Mouse (Mus musculus): ENCODE measurements at regions not wholly inside any gene's neighbourhood (a gene's known extent, or its start where the extent isn't known, plus 50 kb on each side); places are given as distances from the start of the nearest gene placed in this dataset.

DNA sequence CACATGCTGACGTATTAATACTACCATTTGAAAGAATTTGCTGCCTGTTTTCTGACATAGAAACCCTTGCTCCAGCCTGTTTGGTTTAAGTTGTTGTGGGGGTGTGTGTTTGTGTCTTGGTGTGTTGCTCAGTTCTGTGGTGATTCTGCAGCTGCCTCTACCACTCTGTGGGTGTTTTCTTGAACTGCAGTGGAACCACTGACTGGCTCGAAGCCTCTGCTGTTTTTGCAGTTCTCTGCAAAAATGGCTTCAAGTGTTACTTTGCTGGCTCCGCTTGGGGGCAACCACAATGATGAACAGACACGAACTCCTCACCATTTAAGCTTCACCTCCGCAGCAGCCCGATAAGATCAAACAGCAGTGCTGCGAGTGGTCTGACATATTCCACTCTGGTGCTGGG is 274.6 kb downstream of the Ets1 start:
- no peak for DNase-seq

DNA sequence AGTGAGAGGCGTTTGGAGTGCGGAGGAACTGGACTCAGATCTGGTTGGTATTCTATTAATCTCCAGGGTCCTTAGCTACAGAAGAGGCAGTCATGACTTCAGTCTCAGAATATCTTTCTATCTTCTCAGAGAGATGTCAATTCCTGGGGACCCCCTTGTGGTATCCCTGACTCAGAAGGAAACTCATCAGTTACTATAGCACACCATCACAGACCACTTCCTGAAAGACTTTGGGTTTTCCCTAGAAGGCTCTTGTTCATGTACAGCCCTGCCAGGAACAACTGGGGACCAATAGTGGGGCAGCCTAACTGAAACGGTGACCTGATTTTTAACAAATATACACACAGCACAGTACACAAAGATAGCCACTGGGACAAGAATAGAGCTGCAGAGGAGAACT is 279.6 kb downstream of the Ets1 start:
- DNase-seq, result no peak

DNA sequence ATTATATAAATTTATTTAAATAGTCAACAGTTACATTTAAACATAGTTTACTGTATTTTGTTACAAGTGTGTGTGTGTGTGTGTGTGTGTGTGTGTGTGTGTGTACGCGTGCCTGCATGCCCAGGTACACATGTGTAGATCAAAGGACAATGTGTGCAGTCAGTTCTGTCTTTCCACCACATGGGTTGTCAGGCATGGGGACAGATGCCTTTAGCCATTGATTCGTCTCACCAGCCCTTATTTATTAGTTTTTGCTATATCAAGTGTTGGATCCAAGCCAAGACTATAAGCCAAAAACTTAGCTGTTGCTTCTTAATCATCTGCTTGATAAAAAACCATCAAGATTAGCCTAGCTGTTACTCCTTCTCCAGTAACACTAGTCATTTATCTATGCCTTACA is 280.7 kb downstream of the Ets1 start:
- DNase-seq, result no peak

DNA sequence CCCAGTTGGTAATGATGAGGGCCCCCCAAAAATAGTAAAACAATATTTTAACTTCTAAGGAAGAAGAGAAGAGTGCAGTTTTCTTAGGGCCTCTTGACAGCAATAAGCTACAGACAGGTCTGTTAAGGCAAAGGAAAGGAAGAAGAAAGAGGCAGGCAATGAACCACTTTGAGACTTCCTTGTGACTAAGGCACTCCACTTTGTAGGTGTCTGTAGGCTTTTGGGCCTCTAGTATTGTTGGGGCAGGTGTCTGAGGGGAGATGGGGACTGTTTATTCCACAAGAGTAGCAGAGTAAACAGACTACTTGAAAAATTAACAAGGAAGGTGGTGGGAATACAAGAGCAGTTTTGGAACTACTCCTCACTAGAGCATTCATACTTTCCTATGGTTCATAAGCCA is 287.9 kb downstream of the Ets1 start:
- DNase-seq, result no peak

DNA sequence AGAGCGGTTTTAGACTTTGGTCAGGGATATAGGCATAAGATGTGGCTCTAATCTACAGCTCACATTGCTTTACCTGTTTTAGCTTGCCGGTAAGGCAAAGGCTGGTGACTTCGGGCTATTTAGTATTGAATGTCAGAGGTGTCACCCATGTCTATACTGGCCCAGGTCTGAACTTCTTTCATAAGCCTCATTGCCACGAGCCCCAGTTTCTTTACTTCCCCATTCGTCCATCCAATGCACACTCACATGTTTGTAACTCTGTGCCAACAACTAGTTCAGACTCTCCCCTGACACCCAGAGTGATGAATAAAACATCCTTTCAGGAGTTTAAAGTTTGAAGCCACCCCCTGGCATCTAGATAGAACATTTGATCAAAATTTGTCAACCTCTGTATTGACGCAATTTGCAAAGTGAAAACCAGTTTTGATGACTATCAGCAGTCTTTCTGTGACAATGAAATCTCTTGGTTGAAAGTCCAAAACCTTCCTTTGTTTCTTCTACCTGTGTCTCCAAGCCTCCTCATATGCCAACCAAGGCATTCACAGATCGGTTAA is 288.4 kb downstream of the Ets1 start:
- no peak for DNase-seq

DNA sequence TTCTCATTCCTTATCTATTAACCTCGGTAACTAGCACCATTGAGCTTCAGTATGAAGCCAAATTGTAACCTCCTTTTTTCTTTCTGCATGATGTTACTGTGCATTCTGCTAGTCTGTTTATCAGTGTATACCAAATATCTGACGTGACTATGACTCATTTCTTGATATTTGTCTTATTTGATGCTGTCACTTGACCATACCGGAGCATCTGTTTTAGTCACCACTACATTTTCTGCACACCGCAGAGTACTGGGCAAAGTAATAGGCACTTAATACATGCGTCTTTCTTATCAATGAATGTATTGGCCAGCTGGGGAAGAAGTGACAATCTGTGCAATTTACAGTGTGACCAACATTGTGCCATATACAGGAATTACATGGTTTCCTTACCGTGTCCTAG is 289.0 kb downstream of the Ets1 start:
- DNase-seq, result no peak

DNA sequence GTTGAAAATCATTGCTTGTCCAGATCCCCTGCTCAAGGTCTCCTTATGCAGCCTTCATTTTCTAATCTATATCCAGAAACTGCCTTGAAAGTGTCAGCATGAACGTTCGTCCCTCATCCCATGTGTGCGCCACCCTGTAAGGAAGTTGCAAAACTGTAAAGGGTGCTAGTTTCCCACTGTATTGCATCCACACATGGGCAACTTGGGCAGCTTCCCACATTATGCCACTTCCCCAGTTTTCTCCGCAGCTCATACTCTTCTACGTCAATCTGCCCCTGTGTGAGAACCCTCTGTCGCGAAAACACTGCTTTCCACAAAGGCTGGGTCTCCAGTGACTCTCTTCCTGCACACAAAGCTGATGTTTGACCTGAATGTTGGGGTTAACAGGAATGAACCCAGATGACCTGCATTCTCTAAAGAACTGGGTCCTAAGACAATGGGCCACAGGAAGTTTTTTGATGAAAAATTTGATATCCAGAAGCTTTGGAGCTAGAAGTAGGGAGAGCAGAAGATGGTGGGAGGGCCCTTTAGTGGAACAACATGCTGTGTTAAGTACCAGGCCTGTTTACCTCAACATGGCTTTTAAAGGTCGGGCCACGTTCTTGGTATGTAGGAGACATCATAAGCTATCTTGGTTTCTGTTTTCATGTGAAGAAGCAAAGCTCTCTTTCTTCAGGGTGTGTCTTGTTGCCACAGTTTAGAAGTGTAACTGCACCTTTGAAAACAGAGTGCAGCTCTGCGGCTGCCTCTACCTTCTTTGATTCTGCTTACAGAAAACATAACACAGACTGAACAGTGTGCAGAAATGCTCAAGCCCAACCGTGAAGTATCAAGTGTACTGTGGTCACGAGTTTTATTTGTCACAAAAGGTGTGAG is 289.9 kb downstream of the Ets1 start:
- no peak for DNase-seq

DNA sequence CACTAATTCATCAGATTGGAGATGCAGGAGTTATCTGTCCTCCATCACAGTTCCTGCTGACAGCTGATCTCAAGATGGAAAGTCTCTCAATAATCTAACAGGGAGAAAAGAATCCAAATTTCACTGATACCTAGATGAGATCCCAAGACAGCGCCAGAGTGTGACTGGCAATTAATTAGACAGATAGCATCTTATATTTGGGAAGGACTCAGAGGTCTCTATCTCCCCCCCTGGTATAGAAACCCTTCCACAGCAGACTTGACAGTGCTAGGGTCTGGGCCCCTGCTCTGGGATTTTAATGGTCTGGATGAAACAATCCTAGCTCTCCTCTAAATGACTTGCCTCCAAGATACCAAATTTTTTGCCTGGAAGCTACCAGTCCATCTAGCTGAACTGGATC is 291.6 kb downstream of the Ets1 start:
- DNase-seq, result no peak

DNA sequence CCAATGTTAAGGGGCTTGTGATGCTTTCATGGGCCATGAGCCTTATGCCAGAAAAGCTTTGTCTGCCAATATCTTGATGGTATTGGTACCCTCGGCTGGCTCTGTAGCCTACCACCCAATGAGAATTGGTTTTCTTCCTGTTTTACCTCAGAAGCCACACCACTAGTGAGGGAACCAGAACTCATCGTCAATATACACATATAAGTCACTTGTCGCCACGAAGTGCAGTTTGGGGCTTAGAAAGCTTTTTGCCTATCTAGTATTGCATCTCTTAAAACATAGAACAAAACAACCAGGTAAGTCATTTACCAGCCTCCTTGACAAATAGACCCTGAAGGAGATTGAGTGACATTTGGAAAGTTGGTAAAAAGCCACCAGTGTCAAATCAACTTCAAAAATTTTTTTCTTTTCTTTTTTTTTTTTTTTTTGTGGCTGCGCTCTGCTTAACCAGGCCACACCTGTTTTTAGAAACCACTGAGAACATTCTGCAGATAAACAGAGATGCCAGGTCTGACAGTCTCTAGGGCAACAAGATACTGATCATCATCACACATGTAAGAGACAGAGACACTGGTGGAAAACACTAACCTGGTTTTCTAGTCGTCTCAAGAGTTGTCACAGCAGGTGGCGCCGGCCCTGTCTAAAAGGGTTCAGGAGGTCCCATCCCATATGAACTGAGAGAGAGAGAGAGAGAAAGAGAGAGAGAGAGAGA is 292.4 kb downstream of the Ets1 start:
- no peak for DNase-seq

DNA sequence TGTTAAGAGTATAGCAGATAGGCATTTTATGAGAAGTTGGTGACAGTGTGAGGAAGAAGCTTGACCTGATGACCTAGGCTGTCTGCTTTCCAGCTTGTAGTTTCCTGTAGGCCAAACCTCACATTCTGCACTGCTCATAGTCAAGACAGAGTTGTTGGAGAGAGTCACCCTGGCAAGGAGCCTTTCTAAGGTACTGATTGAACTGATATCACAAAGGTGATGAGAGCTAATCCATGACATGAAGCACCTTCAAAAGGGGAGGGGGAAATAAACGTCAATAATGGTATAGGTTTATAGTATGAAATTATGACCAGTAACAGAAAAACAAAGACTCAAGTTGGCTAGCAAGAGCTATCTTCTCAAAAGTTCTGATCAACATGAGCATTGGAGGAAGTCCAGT is 293.3 kb downstream of the Ets1 start:
- DNase-seq, result no peak

DNA sequence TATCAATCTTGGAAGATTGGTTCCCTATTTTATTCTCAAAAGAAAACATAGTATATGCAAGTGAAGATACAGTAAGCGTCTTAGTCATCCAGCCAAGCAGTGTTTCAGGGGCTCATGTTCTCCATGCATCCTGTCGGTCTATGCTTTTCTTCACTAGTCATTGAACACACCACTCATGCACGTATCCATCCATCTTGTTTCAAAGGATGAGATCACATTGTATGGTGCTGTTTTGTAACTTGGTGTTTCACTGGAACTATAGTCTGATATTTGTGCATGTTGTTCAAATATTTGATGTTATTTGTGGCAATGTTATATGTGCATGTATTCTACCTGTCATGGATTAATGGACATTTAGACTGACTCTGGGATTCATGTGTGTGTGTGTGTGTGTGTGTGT is 293.8 kb downstream of the Ets1 start:
- no peak for DNase-seq

DNA sequence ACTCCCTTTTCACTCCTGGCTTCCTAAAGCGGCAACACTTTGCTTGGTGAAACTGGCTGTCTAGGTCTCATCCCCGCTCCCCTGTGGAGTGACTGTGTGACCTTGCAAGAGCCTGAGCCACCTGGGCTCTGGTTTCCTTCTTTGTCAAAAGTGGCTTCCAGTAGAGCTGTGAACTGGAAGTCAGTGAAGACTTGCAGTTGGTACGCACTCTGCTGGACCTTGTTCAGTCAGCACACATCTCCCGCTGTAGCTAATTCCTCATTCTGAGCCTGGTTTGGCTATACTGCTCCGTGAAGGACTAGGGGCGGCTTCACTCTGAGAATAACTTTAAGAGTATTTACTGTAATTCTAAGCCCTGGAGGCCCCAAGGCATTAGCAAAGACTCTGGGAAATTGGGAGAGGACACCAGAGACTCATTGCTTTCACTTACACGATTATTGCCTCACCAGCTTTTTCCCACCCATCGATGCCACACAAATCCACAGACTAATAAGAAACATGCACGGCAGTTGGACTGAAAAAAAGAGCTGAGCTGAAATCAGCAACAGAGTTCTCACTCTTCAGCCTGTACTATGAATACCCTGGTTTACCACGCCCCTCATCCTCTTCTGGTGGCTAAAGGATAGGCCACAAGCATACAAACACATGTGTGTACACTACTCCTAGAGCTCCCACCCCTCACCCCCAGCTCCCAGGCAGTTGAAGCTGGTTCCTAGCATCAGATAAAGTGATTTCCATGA is 295.4 kb downstream of the Ets1 start:
- peak; percentile 22 for DNase-seq

DNA sequence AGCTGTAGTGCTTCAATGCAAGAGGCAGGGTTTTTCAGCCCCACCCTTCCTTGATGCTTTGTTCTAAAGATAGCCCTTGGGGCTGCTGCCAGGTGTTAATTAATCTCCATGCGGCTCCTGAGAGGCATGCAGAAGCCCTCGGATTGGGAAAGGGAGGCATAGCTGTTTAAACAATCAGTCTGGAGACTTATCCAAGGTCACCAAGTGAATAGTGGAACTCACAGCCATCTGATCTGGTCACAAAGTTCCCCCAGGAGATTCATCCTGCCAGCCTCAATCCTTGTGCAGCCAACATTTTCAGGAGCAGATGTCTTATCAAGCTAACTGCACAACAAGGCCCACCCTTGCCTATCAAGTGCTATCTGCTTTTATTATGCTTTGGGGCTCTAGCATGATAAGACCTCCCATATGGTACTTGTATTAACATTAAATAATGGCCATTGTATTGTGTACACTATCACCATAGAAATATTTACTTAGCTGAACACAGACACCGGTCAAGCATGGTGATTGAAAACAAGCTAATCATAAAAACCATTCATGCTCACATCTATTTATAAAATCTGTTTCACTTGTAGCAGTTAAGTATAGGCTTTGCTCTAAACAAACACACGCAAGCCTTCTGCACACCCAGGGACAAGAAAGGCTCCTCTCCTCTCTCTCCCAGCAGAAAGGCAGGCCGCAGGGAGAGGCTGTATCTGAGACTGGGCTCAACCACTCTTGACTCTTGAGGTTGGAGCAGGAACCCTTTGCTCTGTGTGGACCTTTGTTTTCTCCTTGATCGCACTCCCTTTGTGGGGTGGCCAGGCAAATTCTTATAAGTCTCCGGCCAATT is 297.4 kb downstream of the Ets1 start:
- DNase-seq, result no peak

DNA sequence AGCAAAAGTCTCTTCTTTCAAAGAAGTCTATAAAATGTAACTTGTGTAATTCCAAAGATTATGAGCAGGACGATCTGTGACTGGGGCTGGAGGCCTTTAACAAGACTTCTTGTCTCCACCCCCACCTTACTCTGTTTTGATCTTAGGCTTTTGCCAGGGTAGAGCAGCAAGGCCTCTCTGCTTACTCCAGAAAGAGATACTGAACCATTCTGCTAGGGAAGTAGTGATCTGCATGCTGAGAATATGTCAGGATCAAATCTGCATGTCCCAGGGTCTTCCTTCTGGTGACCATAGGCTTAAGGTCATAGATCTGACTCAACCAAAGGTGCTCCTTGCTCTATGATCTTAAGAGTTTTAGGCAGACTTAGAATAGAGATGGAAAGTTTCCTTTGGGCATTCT is 298.4 kb downstream of the Ets1 start:
- no peak for DNase-seq

DNA sequence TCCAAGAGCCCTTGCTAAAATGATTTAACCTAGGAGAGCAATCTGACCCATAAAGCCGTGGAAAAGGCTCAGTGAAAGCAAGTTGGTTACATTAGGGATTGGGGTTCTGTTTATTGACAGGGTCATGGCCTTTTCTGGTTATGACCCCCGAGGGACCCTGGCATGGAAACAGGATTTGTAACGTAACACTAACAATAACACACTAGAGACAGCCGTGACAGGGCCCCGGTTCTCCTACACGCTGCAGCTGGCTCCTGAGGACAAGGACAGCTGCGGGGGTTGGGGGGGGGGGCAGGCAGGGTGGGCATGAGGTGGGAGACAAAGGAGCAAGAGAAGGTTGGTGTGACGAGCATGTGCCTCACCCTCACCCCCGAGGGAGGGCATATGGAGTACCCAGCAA is 300.4 kb downstream of the Ets1 start:
- peak; percentile 63 for DNase-seq

DNA sequence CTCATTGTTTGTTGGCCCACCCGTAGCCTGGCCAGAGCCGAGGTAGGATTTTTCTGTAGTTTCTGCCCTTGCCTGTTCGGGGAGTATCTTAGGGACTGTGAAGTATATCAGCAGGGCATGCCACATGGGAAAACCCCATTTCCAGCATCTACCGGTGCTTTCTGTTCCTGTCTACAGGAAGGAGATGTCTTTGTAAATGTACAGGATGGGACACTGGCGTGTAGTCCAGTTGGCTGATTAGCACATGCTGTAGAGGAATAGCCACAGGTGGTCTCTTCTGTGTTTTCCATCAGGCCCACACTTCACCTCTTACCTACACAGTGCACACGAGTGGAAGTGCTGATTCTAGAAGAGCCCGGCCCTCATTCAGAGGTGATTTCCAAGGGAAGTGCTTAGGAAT is 301.4 kb downstream of the Ets1 start:
- DNase-seq, result no peak

DNA sequence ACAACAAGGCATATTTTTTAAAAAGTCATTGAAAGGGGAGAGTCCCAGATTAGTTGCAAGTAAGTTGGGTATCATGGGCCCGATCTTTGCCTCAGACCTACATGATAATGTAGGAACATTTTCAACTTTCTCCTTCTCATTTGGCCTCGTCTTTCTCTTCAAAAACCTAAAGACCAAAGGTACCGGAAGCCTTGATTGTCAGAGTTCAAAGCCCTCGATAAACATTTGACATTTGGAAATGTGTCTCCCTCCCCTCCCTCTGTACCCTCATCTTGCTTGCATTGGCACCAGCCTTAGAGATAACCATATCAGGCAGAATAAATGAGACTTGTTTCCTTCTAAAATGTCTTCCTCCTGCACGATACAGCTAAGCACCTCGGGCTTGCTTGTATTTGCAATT is 302.8 kb downstream of the Ets1 start:
- DNase-seq, result no peak

DNA sequence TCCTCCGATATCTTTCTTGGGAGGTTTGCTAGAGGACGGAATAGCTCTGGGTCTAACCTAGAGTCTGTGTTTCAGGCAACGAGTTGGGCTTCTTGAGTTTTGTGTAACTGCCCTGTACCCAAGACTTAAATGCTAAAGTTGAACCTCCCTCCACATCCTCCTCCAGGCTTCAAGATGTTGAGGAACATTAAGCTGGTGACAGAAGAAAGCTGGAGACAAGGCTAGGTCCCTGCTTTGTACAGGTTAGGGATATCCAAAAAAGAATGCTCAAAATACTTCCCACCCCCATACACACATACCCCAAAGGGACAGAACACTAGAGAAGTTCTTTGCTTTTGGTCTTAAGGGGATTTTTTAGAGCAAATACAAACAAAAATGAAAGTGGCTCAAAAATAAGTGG is 303.6 kb downstream of the Ets1 start:
- no peak for DNase-seq

DNA sequence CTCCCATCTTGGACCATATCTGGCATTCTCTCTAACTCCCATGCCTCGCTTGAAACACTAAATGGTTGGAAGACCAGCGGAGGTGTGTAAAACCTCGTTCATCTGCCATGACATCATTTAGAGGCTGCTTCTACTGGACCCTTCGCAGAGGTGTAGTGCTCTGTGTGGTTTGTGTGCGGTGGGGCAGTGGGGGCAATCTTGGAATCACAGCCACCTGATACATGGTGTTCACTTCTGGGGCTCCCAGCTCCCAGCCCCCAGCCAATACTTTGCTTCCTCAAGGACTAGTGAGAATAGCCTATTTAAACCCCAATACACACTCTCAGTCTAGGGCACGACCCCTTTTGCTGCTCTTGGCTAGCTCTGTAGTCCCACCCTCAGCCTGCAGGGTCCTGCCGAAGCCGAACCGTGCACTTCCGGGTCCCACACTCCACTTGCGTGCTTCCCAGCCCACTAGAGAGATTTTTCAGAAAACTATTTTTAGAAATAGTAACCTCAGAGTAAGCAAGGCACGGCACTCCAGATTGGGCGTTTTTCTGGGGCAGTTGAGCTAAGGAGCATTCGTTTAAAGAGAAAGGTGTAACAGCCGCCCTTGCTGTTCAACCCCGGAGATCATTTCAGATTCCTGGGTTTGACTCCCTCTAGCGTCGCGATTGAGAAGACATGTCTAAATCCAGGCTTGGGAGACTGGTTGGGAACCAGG is 304.2 kb downstream of the Ets1 start:
- peak; percentile 90 for DNase-seq

DNA sequence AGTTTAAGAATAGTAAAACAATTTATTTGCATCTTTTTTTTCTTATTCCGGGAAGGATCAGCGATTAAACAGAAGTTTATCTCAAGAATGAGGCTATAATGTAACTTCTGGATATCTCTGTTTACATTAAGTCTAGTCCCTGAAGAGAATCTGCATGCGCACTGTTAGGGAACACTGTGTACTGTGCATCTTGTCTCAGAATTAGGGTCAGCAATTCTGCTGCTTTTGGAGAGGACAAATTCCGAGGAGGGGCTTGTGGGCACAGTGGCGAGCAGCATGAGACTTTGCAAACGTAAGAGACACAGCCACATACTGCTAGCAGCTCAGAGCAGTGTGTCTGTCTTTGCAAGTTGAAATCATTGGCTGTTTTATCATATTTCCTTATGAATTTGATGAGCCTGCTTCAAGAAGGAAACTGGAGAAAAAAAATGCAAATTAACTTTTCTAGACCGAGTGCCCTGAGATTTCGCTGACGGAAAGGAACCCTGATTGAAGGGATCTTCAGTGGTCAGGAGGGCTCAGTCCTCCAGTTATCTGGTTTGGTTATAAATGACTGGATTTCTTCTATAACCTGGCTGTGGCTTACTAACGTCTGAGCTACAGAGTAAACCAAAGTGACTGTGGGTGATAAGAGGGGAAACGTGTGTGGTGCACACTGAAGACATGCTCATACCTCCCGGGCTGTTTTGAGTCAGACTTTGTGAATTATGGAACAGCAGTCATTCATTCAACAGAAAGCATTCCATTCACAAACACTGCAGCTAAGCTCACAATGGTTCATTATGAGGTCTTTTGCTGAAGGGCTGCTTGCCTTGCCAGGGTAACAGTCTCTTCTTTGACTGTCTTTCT is 305.1 kb downstream of the Ets1 start:
- peak; percentile 36 for DNase-seq

DNA sequence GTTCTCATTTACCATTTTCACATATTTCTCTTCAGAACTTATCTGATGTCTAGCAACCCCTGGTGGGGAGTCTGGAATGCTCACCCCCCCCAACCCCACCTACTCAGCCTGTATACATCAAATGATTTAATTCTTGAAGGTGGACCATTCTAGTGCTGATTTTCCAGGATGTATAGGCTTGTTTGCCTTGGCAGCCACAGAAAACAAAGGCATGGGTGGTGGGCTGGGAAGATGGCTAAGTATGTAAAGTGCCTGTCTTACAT is 305.7 kb downstream of the Ets1 start:
- DNase-seq, result no peak
